Mouse (Mus musculus) spleen, adult 2 months (tissue): ENCODE data around the gene Maf. TPM values are rescaled to one million over a fixed set of nuclear protein-coding genes. Genes with fewer than 3 reads are reported as not detected.

Source experiments
- DNase-seq, 2 experiments: peaks; one replicate each; pipeline versions ENCODE4 v3.0.0 to v3.0.0-alpha.2; 2012 to 2021; ENCODE audit warnings: low spot score in 2 of 2, low read depth in 1 of 2
- H3K27ac ChIP-seq: fragments of 200-500 bp; 2 replicates; pipeline ENCODE4 v1.5.1; 2012; ENCODE audit warnings: low read length, inconsistent platforms; ENCODE audit not compliant: insufficient read depth
- H3K27me3 ChIP-seq: fragments of 200-500 bp; 2 replicates; pipeline ENCODE4 v1.6.1; 2012; ENCODE audit warnings: mild to moderate bottlenecking, moderate library complexity, low read length, inconsistent platforms; ENCODE audit not compliant: control insufficient read depth, insufficient read depth
- H3K36me3 ChIP-seq: fragments of 200-500 bp; 2 replicates; pipeline ENCODE4 v1.6.1; 2012; ENCODE audit warnings: mild to moderate bottlenecking, low read length, inconsistent platforms; ENCODE audit not compliant: control insufficient read depth, insufficient read depth
- H3K4me1 ChIP-seq: fragments of 200-500 bp; 2 replicates; pipeline ENCODE4 v1.6.1; 2011; ENCODE audit warnings: inconsistent platforms; ENCODE audit not compliant: control insufficient read depth, insufficient read depth, insufficient read length
- H3K4me3 ChIP-seq: fragments of 200-500 bp; 2 replicates; pipeline ENCODE4 v1.5.1; 2011; ENCODE audit warnings: mild to moderate bottlenecking, inconsistent platforms; ENCODE audit not compliant: insufficient read depth, insufficient read length; ENCODE audit errors: extremely low read depth
- CTCF ChIP-seq: fragments of 200-500 bp; IDR thresholded peaks from 2 replicates; pipeline ENCODE4 v1.5.1; 2011; ENCODE audit warnings: mild to moderate bottlenecking, inconsistent platforms; ENCODE audit not compliant: insufficient read depth, insufficient read length, insufficient replicate concordance; ENCODE audit errors: extremely low read depth
- POLR2A ChIP-seq: fragments of 200-500 bp; IDR thresholded peaks from 2 replicates; pipeline ENCODE4 v1.6.1; 2011; ENCODE audit warnings: low read depth, low read length, inconsistent platforms
- WGBS: fragments of 180-500 bp; shearing (Covaris S2); methylation state at CpG from one replicate; pipeline ENCODE4 v1.1.7; 2018; 5-methylcytosine and 5-hydroxymethylcytosine counted together
- polyA plus RNA-seq: library from polyadenylated mRNA; depleted of rRNA; stranded (reverse); fragments of >200 nt; gene quantifications from 2 replicates; pipeline ENCODE4 v1.2.3, GENCODE M21; 2012

Gene Maf
- polyA plus RNA-seq, 1 experiment, result 16.6 TPM

GRCm38 (mm10) chr8:115705591-115706110, 1.9 kb downstream of the Maf start:
- H3K27ac ChIP-seq, result peak overlapping the region; percentile 77
- H3K4me1 ChIP-seq, result peaks cover 3% of the 10 kb centered on the region
- H3K27me3 ChIP-seq, result peaks cover 18% of the 10 kb centered on the region
- H3K4me3 ChIP-seq, result peak overlapping the region; percentile 60
- 1% methylated on average over 36 of the region's 36 CpGs for WGBS
- peak in 1 of 2 experiments; percentile 20 for DNase-seq
- no peak for TF ChIP-seq CTCF
- TF ChIP-seq POLR2A, result no peak
- H3K36me3 ChIP-seq, result 0 out of 2 replicates have a peak, but pooled peaks cover 3% of the 10 kb centered on the region

GRCm38 (mm10) chr8:115703056-115703455, 4.5 kb downstream of the Maf start:
- H3K27ac ChIP-seq, result no peak overlapping the region
- peaks cover 3% of the 10 kb centered on the region for H3K4me1 ChIP-seq
- no peak for TF ChIP-seq CTCF
- TF ChIP-seq POLR2A, result no peak
- 51% methylated on average over 4 of the region's 4 CpGs for WGBS
- DNase-seq, result no peak
- peaks cover 15% of the 10 kb centered on the region for H3K27me3 ChIP-seq
- peak overlapping the region; percentile 23; the same call in 1 of the 2 replicates for H3K4me3 ChIP-seq
- 0 out of 2 replicates have a peak, but pooled peaks cover 3% of the 10 kb centered on the region for H3K36me3 ChIP-seq

- Histone ChIP-seq H3K27ac (no peak overlapping the region), H3K36me3 (no peaks in the 10 kb centered on the region), H3K27me3 (peaks cover 7% of the 10 kb centered on the region), H3K4me1 (no peaks in the 10 kb centered on the region; the same call in 1 of the 2 replicates), H3K4me3 (0 out of 2 replicates have a peak overlapping the region, but pooled peaks have one; percentile 4)
- TF ChIP-seq CTCF (no peak), POLR2A (no peak)
- 88% methylated on average over 5 of the region's 5 CpGs for WGBS
- DNase-seq, result no peak
Observed at GRCm38 (mm10) chr8:115701001-115701400, 6.6 kb downstream of the Maf start.

GRCm38 (mm10) chr8:115699151-115699550, 8.4 kb downstream of the Maf start:
- TF ChIP-seq CTCF, result no peak
- TF ChIP-seq POLR2A, result no peak
- Histone ChIP-seq H3K4me3 (no peak overlapping the region), H3K4me1 (no peaks in the 10 kb centered on the region; the same call in 1 of the 2 replicates), H3K36me3 (no peaks in the 10 kb centered on the region), H3K27ac (0 out of 2 replicates have a peak overlapping the region, but pooled peaks have one; percentile 29), H3K27me3 (no peaks in the 10 kb centered on the region)
- DNase-seq, result no peak
- 69% methylated on average over 5 of the region's 5 CpGs for WGBS

GRCm38 (mm10) chr8:115697410-115697809, 10.2 kb downstream of the Maf start:
- DNase-seq, result no peak
- no peaks in the 10 kb centered on the region for H3K27me3 ChIP-seq
- TF ChIP-seq CTCF, result no peak
- no peak for TF ChIP-seq POLR2A
- H3K27ac ChIP-seq, result peak overlapping the region; percentile 9; the same call in 1 of the 2 replicates
- 80% methylated on average over 3 of the region's 3 CpGs for WGBS
- no peaks in the 10 kb centered on the region for H3K36me3 ChIP-seq
- no peaks in the 10 kb centered on the region for H3K4me1 ChIP-seq
- H3K4me3 ChIP-seq, result no peak overlapping the region

GRCm38 (mm10) chr8:115696661-115697060, 10.9 kb downstream of the Maf start:
- TF ChIP-seq CTCF, result no peak
- TF ChIP-seq POLR2A, result no peak
- 95% methylated on average over 4 of the region's 4 CpGs for WGBS
- peak overlapping the region; percentile 15; the same call in 1 of the 2 replicates for H3K27ac ChIP-seq

GRCm38 (mm10) chr8:115687349-115687748, 20.2 kb downstream of the Maf start:
- TF ChIP-seq CTCF (no peak), POLR2A (no peak)
- no peaks in the 10 kb centered on the region for H3K36me3 ChIP-seq
- no peaks in the 10 kb centered on the region for H3K4me1 ChIP-seq
- H3K4me3 ChIP-seq, result no peak overlapping the region
- DNase-seq, result no peak
- 90% methylated on average over 9 of the region's 9 CpGs for WGBS
- no peak overlapping the region for H3K27ac ChIP-seq
- H3K27me3 ChIP-seq, result no peaks in the 10 kb centered on the region

More at GRCm38 (mm10) chr8:115696661-115697060, 10.9 kb downstream of the Maf start:
- no peak for DNase-seq
- Histone ChIP-seq H3K36me3 (no peaks in the 10 kb centered on the region), H3K4me1 (no peaks in the 10 kb centered on the region), H3K4me3 (no peak overlapping the region), H3K27me3 (no peaks in the 10 kb centered on the region)
